Mouse (Mus musculus): Measurements from ENCODE around the gene Gart.
"Not testable (repeated sequence)": the region's sequence is repeated elsewhere in the genome, so short reads cannot be mapped to it uniquely, and the experiment has no call there.

The Gart gene

DNA sequence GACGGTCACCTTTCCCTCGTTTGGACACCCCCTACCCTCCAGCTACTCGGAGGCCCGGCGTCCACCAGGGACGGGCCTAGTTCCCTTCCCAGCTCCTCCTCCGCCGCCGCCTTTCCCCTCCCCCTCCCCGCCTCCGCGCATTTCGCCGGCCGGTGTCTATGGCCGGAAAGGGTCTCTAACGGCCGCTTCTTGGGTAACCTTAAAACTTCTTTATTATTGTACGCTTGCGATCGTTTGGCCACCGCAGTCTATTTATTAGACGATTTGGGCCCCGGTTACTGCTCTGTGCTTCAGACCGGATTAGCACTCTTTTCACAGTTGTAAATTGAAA is 1.4 kb upstream of the Gart start:
- DNase-seq (ENCODE audit: low spot score in 2 of 2), result peak; percentile 63 to 68

- DNase-seq (ENCODE audit: low spot score in 2 of 2), result peak; percentile 97
Measured at GRCm38 (mm10) chr16:91647461-91648219, 888 bp upstream of the Gart start, which contains the start of gene Son. Son (plus strand) TSS chr16:91647506.

DNA sequence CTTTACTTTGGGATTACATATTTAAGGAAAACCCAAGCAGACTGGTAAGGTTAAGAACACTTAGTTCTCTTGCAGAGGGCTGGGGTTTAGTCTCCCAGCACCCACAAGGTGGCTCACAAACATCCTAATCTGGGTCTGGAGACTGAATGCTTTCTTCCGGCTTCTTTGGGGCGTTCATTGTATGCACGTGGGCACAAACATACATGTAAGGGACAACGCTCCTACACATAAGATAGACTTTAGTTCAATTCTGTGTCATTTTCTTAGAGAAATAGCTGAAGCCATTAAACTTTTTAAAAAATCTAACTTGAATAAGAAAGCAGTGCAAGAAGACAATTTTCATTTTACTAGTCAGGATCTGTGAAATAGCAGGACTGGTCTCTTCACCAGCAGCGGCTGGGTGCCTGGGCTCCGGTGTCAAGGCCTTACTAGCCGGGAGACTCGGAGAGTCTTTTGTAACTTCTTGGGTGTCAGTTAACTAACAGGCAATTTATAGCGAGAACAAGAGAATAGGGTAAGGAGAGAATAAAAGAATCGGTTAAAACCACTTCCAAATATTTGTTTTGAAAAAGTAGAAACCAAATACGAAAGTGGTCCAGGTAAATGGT is 653 bp downstream of the Gart start:
- DNase-seq (ENCODE audit: low spot score in 2 of 2), result no peak

- not testable (repeated sequence) for DNase-seq (ENCODE audit: low spot score in 2 of 2)
Measured at GRCm38 (mm10) chr16:91645420-91645819, 1.3 kb downstream of the Gart start.

GRCm38 (mm10) chr16:91644901-91645300 is 1.9 kb downstream of the Gart start:
- DNase-seq (ENCODE audit: low spot score in 2 of 2), result no peak

DNA sequence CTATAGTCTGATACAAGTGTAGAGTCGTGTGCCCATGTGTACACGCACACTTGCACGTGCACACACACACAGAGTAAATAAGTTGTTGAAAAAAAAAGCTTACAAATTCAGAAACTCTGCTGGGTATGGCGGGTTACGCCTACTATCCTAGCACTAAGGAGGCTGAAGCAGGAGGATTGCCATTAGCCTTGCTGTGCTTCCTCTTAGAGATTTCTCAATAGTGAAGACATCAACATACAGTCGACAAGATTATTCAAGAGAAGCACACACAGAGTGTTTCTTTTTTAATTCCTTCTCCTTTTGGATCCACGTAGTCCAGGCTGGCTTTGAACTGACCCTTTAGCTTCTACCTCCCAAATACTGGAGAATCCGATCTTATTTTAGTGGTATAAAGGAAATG is 6.6 kb downstream of the Gart start:
- DNase-seq (ENCODE audit: low spot score in 2 of 2), result no peak

DNA sequence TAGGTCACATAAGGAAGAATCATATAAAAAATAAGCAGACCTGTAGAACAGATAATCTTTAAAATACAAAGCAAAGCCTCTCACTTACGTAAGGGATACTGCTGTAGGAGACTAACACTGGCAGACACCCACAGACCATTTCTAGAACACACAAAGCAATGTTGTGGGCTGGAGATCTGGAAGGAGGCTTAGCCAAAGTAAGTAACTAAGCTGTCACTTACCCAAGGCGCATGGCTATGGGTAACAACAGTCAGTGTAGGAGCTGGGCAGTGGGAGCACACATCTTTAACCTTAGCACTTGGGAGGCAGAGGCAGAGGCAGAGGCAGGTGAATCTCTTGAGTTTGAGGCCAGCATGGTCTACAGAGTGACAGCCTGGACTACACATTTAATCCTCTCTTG is 7.1 kb downstream of the Gart start:
- DNase-seq (ENCODE audit: low spot score in 2 of 2), result peak; percentile 40 to 52

DNA sequence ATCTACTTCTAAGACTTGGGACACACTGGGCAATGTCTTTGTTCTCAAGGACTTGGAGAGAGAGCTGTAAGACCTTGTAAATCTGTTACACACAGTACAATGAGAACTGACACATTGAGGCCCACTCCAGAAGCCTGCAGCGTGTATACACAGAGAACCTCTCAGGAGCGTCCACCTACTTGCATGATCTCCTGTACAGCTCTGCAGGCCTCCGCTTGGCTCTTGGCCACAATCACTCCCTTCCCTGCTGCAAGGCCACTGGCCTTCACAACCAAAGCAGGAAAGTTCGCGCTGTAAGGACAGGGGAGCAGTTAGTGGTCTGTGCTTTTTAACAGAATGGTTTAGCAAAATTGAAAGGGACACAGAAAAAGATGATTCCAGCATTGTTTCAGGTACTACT is 7.6 kb downstream of the Gart start:
- DNase-seq (ENCODE audit: low spot score in 2 of 2), result no peak

DNA sequence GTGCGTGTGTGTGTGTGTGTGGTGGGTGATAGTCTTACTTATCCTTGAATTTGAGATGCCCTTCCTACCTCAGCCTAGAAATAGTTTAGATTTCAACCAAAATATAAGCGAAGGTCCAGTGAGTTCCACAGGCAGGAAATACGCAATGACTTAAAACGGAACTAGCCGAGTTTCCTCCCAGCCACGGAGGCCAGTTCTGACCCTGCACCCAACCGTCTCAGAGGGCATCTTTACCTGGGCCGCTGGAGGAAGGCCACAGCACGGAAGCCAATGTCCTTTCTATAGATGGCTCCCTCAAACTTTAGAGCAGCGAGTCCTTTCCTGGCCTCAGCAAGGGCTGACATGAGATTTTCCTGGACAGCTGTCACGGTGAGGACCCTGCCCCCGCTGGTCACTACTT is 13.1 kb downstream of the Gart start:
- DNase-seq (ENCODE audit: low spot score in 2 of 2), result no peak

DNA sequence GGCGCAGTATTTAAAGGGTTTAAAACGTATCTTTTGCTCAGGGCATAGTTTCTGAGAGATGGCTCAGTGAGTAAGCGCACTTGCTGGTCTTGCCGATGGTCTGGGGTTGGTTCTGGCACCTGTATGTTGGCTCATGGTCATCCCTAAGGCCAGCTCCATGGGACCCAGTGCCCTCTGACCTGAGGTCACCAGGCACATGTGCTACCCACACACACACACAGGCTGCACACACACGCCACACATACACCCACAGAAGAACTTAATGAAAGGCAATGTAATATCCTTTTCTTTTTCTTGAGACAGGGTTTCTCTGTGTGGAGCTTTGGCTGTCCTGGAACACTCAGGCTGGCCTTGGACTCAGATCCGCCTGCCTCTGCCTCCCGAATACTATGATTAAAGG is 13.8 kb downstream of the Gart start:
- no peak for DNase-seq (ENCODE audit: low spot score in 2 of 2)

DNA sequence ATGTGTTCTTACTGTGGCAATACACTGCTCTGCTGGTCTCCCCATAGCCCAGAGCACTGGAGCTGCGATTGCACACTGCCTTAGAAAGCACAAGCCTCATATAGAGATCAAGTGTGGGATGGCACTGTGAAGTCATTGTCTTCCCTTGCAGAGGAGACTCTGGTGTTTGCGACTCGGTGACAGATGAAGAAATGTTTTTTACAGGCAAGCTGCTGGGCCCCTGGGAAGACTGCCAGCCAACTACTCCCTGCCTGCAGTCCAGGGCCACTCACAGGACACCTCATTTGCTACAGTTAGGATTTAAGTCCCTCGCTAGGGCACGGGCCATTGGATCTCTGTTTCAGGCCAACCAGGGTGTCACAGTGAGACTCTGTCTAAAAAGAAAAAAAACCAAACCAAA is 14.3 kb downstream of the Gart start:
- DNase-seq (ENCODE audit: low spot score in 2 of 2), result no peak

- DNase-seq (ENCODE audit: low spot score in 2 of 2), result no peak
Measured at GRCm38 (mm10) chr16:91630584-91630983, 16.2 kb downstream of the Gart start.

DNA sequence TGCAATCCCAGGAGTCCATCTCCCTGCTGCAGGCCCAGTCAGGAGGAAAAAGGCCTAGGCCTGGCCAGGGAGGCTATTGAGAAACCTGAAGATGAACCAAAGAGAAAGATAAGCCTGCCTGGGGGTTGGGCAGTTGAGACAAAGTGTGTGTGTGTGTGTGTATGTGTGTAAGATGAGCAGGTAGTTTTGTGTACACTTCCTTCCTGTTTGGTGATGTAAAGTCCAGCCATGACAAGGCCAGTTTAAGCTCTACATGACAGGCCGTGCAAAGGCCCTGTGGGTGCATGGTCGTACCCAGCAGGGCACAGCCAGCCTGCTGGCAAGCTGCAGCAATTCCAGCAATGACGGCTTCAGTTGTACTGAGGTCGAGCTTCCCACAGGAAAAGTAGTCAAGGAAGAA is 17.0 kb downstream of the Gart start:
- no peak for DNase-seq (ENCODE audit: low spot score in 2 of 2)

DNA sequence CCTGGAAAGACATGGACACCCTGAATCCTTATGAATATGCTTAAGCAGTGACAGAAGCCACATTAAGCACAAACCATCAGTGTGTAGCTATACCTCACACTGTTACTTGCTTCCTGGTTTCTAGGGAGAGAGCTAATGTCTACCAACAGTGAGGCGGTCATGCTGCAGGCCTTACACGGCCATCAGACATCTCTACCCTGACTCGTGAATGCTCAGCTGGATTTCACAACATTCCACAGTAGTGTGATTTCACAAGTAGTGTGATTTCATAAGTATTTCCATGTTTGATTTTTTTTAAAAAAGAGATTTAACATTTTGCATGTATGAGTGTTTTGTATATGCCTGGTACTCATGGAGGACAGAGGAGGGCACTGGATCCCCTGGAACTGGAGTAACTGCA is 18.1 kb downstream of the Gart start:
- no peak for DNase-seq (ENCODE audit: low spot score in 2 of 2)

- DNase-seq (ENCODE audit: low spot score in 2 of 2), result no peak
Measured at GRCm38 (mm10) chr16:91627831-91628230, 18.9 kb downstream of the Gart start.

DNA sequence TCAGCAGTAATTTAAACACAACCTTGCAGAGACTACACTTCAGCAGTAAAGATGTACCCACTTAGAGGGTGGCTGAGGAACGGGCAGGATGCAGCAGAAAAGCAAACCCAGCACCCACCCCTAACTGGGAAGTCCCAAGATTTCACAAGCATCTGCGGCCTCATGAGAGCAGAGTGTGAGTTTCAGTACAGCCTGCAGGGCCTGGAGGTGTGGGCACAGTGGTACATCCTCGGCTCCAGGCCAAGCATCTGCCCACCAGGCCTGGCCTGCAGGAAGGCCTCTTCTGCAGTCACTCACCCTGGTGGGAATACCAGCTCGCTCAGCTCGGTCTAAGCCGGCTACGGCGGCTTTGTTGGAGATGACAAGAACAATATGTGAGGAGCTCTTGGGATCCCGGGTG is 23.7 kb downstream of the Gart start:
- DNase-seq (ENCODE audit: low spot score in 2 of 2), result no peak

DNA sequence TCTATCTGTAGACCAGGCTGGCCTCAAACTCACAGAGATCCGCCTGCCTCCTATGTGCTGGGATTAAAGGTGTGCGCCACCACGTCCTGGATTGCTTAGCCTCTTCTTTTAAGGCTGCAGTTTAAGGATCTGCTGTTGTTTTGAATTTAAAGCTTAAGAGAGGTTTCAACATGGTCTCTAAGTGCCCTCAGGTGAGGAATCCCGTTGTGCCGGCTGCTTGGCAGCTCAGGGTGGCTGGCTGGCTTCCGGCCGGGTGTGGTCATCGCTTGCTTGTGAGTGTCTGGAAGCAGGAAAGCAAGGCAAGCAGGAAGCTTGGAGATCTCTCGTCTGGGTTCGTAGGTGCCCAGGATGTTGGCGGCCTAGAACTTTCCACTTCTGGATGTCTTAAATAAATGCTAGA is 25.8 kb downstream of the Gart start:
- no peak for DNase-seq (ENCODE audit: low spot score in 2 of 2)

DNA sequence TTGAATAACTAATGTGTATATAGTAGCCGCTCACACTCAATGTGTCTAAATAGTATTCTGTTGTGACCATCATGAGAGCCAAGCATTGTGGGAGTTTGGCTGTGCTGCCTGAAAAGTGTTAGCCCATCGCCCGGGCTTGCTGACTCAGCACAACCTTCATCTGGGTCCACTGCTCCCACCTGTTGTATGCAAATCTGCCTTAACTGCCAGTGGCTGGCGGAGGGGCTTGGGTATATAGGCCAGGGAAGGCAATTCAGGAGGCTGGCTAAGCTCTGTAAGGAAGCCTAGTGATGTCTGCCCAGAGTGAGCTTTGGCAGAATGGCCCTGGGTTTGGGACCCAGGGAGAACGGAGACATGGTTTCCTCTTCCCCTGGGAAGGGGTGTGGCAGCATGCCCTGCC is 26.6 kb downstream of the Gart start:
- no peak for DNase-seq (ENCODE audit: low spot score in 2 of 2)

DNA sequence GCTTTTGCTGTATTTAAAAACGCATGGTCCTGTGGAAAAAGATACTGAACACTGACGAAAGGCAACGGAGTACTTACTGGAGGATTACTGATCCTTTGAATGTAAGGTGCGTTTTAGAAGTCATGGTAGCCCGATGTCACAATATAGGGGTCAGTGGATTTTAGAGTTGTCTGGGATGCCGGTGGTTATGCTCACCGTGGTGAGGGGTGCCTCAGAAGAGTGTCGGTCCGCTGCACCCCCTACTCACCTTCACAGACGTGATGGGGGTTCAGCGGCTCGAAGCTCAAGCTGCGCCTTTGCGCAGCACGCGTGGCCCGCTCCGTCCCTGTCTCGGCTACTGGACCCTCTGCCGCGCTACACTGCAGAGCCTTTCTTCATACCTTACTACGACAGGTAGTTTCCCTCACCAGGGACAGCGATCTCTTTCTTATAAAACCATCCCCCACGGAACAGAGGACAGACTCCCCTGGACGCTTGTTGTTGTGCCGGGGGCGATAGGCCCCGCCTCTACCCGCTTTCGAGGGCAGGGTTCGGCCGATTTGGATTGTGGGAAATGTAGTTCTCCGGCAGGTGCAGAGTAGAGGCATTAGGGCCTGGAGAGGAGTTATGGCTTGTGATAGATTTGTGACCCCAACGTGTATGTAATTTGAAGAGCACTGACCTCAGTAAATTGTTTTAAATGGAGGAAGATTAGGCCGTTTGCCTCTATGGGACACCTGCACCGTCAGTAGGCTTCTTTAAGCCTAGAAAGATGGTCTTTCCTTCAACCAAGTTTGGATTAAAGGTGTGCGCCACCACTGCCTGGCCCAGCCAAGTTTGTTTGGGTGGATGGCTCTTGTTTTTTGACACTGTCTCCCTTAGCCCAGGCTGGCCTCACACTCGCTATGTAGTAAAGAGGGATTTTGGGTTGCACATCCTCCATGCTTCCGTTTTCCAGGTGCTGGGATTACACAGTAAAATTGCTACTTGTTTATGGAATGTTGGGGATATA is 27.9 kb downstream of the Gart start, which contains the start of gene Dnajc28:
Gene Dnajc28, minus strand, starts transcription at position 516 of the 991 bp plus-strand sequence.
- peak; percentile 86 for DNase-seq (ENCODE audit: low spot score in 2 of 2)

- no peak for DNase-seq (ENCODE audit: low spot score in 2 of 2)
Measured at GRCm38 (mm10) chr16:91614552-91614951, 32.2 kb downstream of the Gart start.

DNA sequence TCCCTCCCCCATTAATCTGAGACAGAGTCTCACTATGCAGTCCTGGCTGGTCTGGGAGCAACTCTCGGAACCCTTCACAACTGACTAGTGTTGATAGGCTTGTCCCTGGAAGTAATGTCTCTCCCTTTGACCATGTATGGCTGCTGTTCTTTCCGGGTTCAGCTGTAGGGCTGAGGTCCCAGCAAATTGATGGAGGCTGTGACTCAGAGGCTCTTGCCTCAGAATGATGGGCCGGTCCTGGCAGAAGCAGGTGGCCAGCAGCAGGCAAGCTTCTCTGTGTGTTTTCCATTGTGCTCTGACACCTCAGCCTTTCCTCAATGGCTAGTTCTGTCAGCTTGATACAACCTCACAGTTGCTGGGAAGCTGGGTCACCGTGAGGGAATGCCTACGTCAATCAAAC is 34.2 kb downstream of the Gart start:
- no peak for DNase-seq (ENCODE audit: low spot score in 2 of 2)

GRCm38 (mm10) chr16:91611248-91611647 is 35.5 kb downstream of the Gart start:
- no peak for DNase-seq (ENCODE audit: low spot score in 2 of 2)
